Mouse (Mus musculus): ENCODE measurements at regions not wholly inside any gene's neighbourhood (a gene's known extent, or its start where the extent isn't known, plus 50 kb on each side); places are given as distances from the start of the nearest gene placed in this dataset.

GRCm38 (mm10) chr6:53207781-53208180 is 79.3 kb upstream of the Creb5 start:
- TF ChIP-seq ELF1 (IDR thresholded peaks at IDR 0.05; ENCODE audit: low read depth, low read length) (no peak), POLR2A (IDR thresholded peaks at IDR 0.05; ENCODE audit: low read depth, low read length) (no peak), EP300 (IDR thresholded peaks at IDR 0.05; ENCODE audit: low read length) (no peak)

Data from CH12.LX (cell line).